Comparison of ENCODE assay signal across 1 mouse cellular context in the genomic region with DNA sequence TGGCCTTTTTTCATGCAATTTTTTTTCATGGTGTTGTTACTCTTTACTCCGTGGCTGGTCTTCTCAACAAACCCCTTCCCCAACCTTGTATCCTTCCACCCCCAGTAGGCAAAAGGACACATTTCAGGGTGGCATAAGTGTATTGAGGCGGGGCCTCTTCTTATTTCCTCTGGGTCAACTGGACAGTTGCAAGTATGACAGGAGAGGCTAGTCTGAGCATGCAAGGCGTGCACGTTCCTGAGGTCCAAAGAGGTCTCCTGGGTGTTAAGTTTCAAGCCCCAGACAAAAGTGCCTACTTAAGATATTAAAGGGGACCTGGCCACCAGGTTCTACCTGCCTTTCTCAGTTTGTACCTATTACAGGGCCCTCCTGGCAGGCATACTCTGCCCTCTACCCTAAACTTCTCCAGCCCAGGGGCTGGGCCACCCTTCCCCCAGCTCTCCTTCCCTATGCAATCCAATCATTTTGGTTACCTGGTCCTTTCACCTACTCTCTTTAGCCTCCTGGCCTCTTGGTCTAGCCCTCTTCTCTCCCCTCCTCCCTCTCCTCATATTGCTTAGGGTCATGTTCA.
TF ChIP-seq lines count a peak whose summit lies in the region.

No protein-coding gene starts in this region.

TF ChIP-seq in CH12.LX, 34 proteins besides CTCF, POLR2A, EP300 and RAD21:
- no peak for TF ChIP-seq UBTF (IDR thresholded peaks at IDR 0.05; ENCODE audit: low read depth, low read length)
- TF ChIP-seq HCFC1 (IDR thresholded peaks at IDR 0.05; ENCODE audit: low read depth, low read length) = no peak
- TF ChIP-seq JUND (conservative IDR thresholded peaks at IDR 0.05; ENCODE audit: low read depth, low read length) = no peak
- peak; percentile 56; the same call in 1 of the 2 replicates for TF ChIP-seq ZMIZ1 (IDR thresholded peaks at IDR 0.05; ENCODE audit: low read depth, low read length)
- peak; percentile 56; the same call in 1 of the 2 replicates for TF ChIP-seq BHLHE40 (IDR thresholded peaks at IDR 0.05; ENCODE audit: low read depth, low read length)
- no peak for TF ChIP-seq SMC3 (IDR thresholded peaks at IDR 0.05; ENCODE audit: low read depth, low read length)
- TF ChIP-seq CHD1 (IDR thresholded peaks at IDR 0.05; ENCODE audit: low read depth, low read length) = no peak
- no peak for TF ChIP-seq MAFK (IDR thresholded peaks at IDR 0.05; ENCODE audit: insufficient replicate concordance, low read length)
